Mouse (Mus musculus) embryonic facial prominence, embryonic 15.5 days (tissue): ENCODE measurements around the gene Stx1b. TPM values are rescaled to one million over a fixed set of nuclear protein-coding genes. Genes with fewer than 3 reads are reported as not detected.
"Not testable (repeated sequence)": the region's sequence is repeated elsewhere in the genome, so short reads cannot be mapped to it uniquely, and the experiment has no call there.

ENCODE experiments used
- ATAC-seq: fragments of 200-750 bp; cut with Nextera tagmentation; 2 replicates; pipeline ENCODE4 v1.8.0; 2017; ENCODE audit warnings: low read depth, moderate TSS enrichment; ENCODE audit not compliant: insufficient number of reproducible peaks, low FRiP score, low TSS enrichment
- H3K27ac ChIP-seq: fragments of 300-500 bp; sonication (generic); replicated peaks from 2 replicates; pipeline ENCODE4 v1.5.1; 2015; ENCODE audit warnings: mild to moderate bottlenecking, inconsistent platforms
- H3K27me3 ChIP-seq: fragments of 300-500 bp; sonication (generic); 2 replicates; pipeline ENCODE4 v1.6.1; 2015; ENCODE audit warnings: inconsistent platforms
- H3K36me3 ChIP-seq: fragments of 300-500 bp; sonication (generic); 2 replicates; pipeline ENCODE4 v1.6.1; 2015; ENCODE audit warnings: mild to moderate bottlenecking, inconsistent platforms
- H3K4me1 ChIP-seq: fragments of 300-500 bp; sonication (generic); 2 replicates; pipeline ENCODE4 v1.6.1; 2015; ENCODE audit warnings: inconsistent platforms
- H3K4me2 ChIP-seq: fragments of 300-500 bp; sonication (generic); replicated peaks from 2 replicates; pipeline ENCODE4 v1.6.1; 2015; ENCODE audit warnings: mild to moderate bottlenecking, inconsistent platforms
- H3K4me3 ChIP-seq: fragments of 300-500 bp; sonication (generic); replicated peaks from 2 replicates; pipeline ENCODE4 v1.5.1; 2015; ENCODE audit warnings: mild to moderate bottlenecking, inconsistent platforms
- H3K9ac ChIP-seq: fragments of 300-500 bp; sonication (generic); 2 replicates; pipeline ENCODE4 v1.6.1; 2015; ENCODE audit warnings: inconsistent platforms
- H3K9me3 ChIP-seq: fragments of 300-500 bp; sonication (generic); replicated peaks from 2 replicates; pipeline ENCODE4 v1.6.1; 2016; ENCODE audit warnings: inconsistent platforms
- WGBS: fragments of 180-500 bp; shearing (Covaris S2); methylation state at CpG from one replicate; pipeline ENCODE4 v1.1.7; 2015; 5-methylcytosine and 5-hydroxymethylcytosine counted together
- polyA plus RNA-seq: library from polyadenylated mRNA; unstranded; fragments of >200 nt; fragmentation: Nextera tagmentation; extraction: Ambion mirVana; gene quantifications from 2 replicates; pipeline ENCODE4 v1.2.1, GENCODE M21; 2015

Gene Stx1b
- polyA plus RNA-seq, 1 experiment from 2014 or later, result 6.9 TPM

- ATAC-seq, H3K9me3 ChIP-seq, H3K27me3 ChIP-seq: not testable (repeated sequence)
- peak overlapping the region; percentile 83; the same call in 1 of the 2 replicates for H3K9ac ChIP-seq
- H3K36me3 ChIP-seq, result peaks cover 19% of the 10 kb centered on the region
- peak overlapping the region; percentile 99; the same call in 1 of the 2 replicates for H3K27ac ChIP-seq
- peaks cover 32% of the 10 kb centered on the region for H3K4me1 ChIP-seq
- peak overlapping the region; percentile 79 for H3K4me2 ChIP-seq
- 69% methylated on average over 7 of the region's 7 CpGs for WGBS
- peak overlapping the region; percentile 87 for H3K4me3 ChIP-seq
Measured at GRCm38 (mm10) chr7:127775837-127776236, 48.5 kb downstream of the Stx1b start.

- no peaks in the 10 kb centered on the region for H3K27me3 ChIP-seq
- no peak overlapping the region for H3K9ac ChIP-seq
- no peak overlapping the region for H3K27ac ChIP-seq
- H3K9me3 ChIP-seq, result no peaks in the 10 kb centered on the region
- H3K36me3 ChIP-seq, result 0 out of 2 replicates have a peak, but pooled peaks cover under 1% of the 10 kb centered on the region
- H3K4me3 ChIP-seq, result no peak overlapping the region
- H3K4me1 ChIP-seq, result peaks cover 42% of the 10 kb centered on the region
- no peak overlapping the region for H3K4me2 ChIP-seq
- WGBS, result 39% methylated on average over 9 of the region's 9 CpGs
- no peak for ATAC-seq
Measured at GRCm38 (mm10) chr7:127773664-127774384, 50.5 kb downstream of the Stx1b start.

GRCm38 (mm10) chr7:127772557-127772956, 51.8 kb downstream of the Stx1b start:
- WGBS, result 85% methylated on average over 1 of the region's 1 CpGs
- H3K4me2 ChIP-seq, result no peak overlapping the region
- no peaks in the 10 kb centered on the region for H3K9me3 ChIP-seq
- no peak overlapping the region for H3K9ac ChIP-seq
- H3K27me3 ChIP-seq, result no peaks in the 10 kb centered on the region
- peaks cover 44% of the 10 kb centered on the region for H3K4me1 ChIP-seq
- no peak overlapping the region for H3K27ac ChIP-seq
- peaks cover 6% of the 10 kb centered on the region for H3K36me3 ChIP-seq
- H3K4me3 ChIP-seq, result no peak overlapping the region
- no peak for ATAC-seq

- Histone ChIP-seq H3K27ac (0 out of 2 replicates have a peak overlapping the region, but pooled peaks have one; percentile 17), H3K9ac (no peak overlapping the region), H3K4me3 (no peak overlapping the region), H3K9me3 (no peaks in the 10 kb centered on the region), H3K4me1 (peaks cover 44% of the 10 kb centered on the region), H3K36me3 (peaks cover 11% of the 10 kb centered on the region), H3K27me3 (no peaks in the 10 kb centered on the region), H3K4me2 (no peak overlapping the region)
- ATAC-seq, result no peak
- WGBS, result 61% methylated on average over 3 of the region's 3 CpGs
Measured at GRCm38 (mm10) chr7:127772080-127772479, 52.3 kb downstream of the Stx1b start.

GRCm38 (mm10) chr7:127771262-127771661, 53.1 kb downstream of the Stx1b start:
- 62% methylated on average over 5 of the region's 5 CpGs for WGBS
- peak overlapping the region; percentile 79 for H3K4me3 ChIP-seq

GRCm38 (mm10) chr7:127770039-127770905, 54.1 kb downstream of the Stx1b start:
- Histone ChIP-seq H3K9ac (peak overlapping the region; percentile 93), H3K4me2 (peak overlapping the region; percentile 89), H3K36me3 (peaks cover 26% of the 10 kb centered on the region), H3K4me3 (peak overlapping the region; percentile 79), H3K27ac (peak overlapping the region; percentile 95), H3K27me3 (no peaks in the 10 kb centered on the region), H3K9me3 (no peaks in the 10 kb centered on the region), H3K4me1 (peaks cover 40% of the 10 kb centered on the region)
- ATAC-seq, result no peak; the same call in 1 of the 2 replicates
- 1% methylated on average over 27 of the region's 27 CpGs for WGBS

More at GRCm38 (mm10) chr7:127771262-127771661, 53.1 kb downstream of the Stx1b start:
- H3K4me2 ChIP-seq, result peak overlapping the region; percentile 89
- peaks cover 16% of the 10 kb centered on the region for H3K36me3 ChIP-seq
- H3K27ac ChIP-seq, result peak overlapping the region; percentile 95; the same call in 1 of the 2 replicates
- H3K27me3 ChIP-seq, result no peaks in the 10 kb centered on the region
- ATAC-seq, result no peak
- H3K9me3 ChIP-seq, result no peaks in the 10 kb centered on the region
- H3K4me1 ChIP-seq, result peaks cover 44% of the 10 kb centered on the region
- H3K9ac ChIP-seq, result 0 out of 2 replicates have a peak overlapping the region, but pooled peaks have one; percentile 15

- H3K27me3 ChIP-seq, result no peaks in the 10 kb centered on the region
- no peaks in the 10 kb centered on the region for H3K9me3 ChIP-seq
- H3K4me2 ChIP-seq, result peak within 1 kb of the TSS; percentile 89
- peaks cover 40% of the 10 kb centered on the region for H3K4me1 ChIP-seq
- WGBS, result 0% methylated on average over 24 of the region's 24 CpGs
- peaks cover 32% of the 10 kb centered on the region for H3K36me3 ChIP-seq
- H3K27ac ChIP-seq, result peak within 1 kb of the TSS; percentile 95
- peak within 1 kb of the TSS; percentile 93 for H3K9ac ChIP-seq
- H3K4me3 ChIP-seq, result peak within 1 kb of the TSS; percentile 79
- ATAC-seq, result peak; percentile 83
Measured at GRCm38 (mm10) chr7:127769651-127770038, 54.7 kb downstream of the Stx1b start, which contains the start of gene Orai3. Gene Orai3, plus strand, starts transcription at chr7:127769815.

- H3K4me1 ChIP-seq, result peaks cover 38% of the 10 kb centered on the region
- WGBS, result under 1% methylated on average over 16 of the region's 16 CpGs
- peaks cover 38% of the 10 kb centered on the region for H3K36me3 ChIP-seq
- peak; percentile 93 for ATAC-seq
- H3K27ac ChIP-seq, result peak overlapping the region; percentile 95
- peak overlapping the region; percentile 93 for H3K9ac ChIP-seq
- no peaks in the 10 kb centered on the region for H3K9me3 ChIP-seq
- H3K27me3 ChIP-seq, result no peaks in the 10 kb centered on the region
- peak overlapping the region; percentile 89 for H3K4me2 ChIP-seq
- H3K4me3 ChIP-seq, result peak overlapping the region; percentile 79
Measured at GRCm38 (mm10) chr7:127768997-127769593, 55.3 kb downstream of the Stx1b start.

GRCm38 (mm10) chr7:127768346-127768996, 55.9 kb downstream of the Stx1b start:
- H3K4me1 ChIP-seq, result peaks cover 34% of the 10 kb centered on the region
- peak overlapping the region; percentile 89; the same call in 1 of the 2 replicates for H3K4me2 ChIP-seq
- WGBS, result 42% methylated on average over 13 of the region's 13 CpGs
- no peak overlapping the region for H3K9ac ChIP-seq
- ATAC-seq, result no peak
- no peaks in the 10 kb centered on the region for H3K27me3 ChIP-seq
- no peaks in the 10 kb centered on the region for H3K9me3 ChIP-seq
- peak overlapping the region; percentile 79 for H3K4me3 ChIP-seq
- H3K27ac ChIP-seq, result peak overlapping the region; percentile 74
- H3K36me3 ChIP-seq, result peaks cover 43% of the 10 kb centered on the region

GRCm38 (mm10) chr7:127767671-127768345, 56.5 kb downstream of the Stx1b start:
- Histone ChIP-seq H3K4me1 (peaks cover 34% of the 10 kb centered on the region), H3K27ac (no peak overlapping the region), H3K36me3 (peaks cover 47% of the 10 kb centered on the region), H3K4me3 (no peak overlapping the region), H3K27me3 (no peaks in the 10 kb centered on the region), H3K4me2 (no peak overlapping the region), H3K9me3 (no peaks in the 10 kb centered on the region), H3K9ac (no peak overlapping the region)
- WGBS, result 94% methylated on average over 19 of the region's 19 CpGs
- no peak for ATAC-seq
